Mouse (Mus musculus): ENCODE results near the gene Hectd1.

Gene Hectd1

DNA sequence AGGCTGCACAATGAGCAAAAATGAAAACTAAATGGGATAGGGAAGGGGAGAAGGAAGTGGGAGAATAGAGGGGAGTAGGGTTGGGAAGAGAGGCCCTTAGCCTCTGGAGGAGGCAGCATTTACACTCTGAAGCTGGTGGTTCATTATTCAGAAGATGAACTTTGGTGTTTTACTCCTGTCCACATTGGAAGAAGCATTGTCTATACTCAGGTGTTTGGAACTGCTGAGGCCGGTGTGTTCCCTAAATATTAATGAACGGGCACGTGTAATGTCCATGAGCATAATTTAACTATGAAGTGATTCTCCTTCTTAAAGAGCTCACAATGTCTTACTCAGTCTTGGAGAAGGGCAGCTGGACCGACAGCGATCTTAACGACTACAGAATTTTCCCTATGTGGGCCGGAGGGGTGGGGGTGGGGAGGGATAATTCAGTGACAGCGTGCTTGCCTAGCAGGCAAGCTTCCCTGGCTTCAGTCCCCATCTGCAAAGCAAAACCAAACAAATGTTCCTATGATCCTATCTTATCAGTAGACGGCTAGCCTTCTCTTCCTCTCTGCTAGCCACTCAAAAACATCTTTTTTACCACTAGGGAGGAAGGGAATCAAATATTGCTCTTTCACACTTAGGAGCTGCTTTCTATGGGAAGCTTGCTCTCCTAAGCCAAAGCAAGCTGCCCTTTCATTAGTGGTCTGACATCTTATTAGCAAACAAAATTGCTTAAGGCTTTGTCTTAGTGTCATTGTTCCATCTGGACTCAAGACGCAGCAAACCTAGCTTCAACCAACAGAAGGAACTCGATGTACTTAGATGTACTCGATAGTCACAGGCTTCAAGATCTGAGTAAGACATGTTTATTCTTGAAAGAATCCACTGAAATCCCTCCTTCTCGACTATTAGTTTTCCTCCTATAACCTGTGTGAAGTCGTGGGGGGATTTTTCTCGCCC, 14.5 kb upstream of the Hectd1 start:
- no peak for DNase-seq (ENCODE audit: low spot score)

- no peak for DNase-seq (ENCODE audit: low spot score)
These were observed 12.9 kb upstream of the Hectd1 start for GRCm38 (mm10) chr12:51842081-51842864.

- no peak for DNase-seq (ENCODE audit: low spot score)
These were observed 10.5 kb upstream of the Hectd1 start for GRCm38 (mm10) chr12:51839856-51840255.

DNA sequence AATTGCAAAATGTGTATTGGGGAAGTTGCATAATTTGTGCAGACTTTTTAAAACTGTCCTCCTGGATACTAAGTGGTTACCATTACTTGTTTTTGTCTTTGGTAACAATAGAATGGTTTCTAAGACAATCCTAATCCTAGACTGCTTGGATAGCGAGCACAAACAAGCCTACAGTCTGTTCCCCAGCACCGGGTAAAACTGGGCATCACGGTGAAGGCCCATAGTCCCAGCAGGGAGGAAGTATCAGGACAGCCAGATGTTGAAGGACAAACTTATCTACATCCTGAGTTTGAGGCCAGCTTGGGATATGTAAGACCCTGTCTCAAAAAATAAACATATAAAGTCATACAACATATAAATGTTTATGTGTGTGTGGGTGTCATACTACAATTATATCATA, 5.9 kb upstream of the Hectd1 start:
- no peak for DNase-seq (ENCODE audit: low spot score)

DNA sequence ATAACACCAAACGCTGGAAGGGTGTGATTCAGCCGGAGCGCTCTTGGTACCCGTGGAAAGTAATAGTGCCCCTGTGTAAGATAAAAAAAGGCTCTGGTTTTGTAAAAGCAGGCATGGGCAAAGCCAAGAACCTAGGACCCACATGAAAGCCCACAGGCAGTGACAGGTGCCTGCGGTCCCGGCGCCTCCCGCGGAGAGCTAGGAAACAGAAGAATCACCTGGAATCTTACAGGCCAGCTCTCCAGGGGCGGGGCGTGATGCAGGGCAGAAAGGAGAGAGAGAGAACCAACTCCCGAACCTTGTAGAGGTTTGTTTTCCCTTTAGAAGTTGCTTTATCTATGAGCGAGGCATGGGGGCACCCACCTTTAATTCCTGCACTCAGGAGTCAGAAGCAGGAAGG, 2.6 kb upstream of the Hectd1 start:
- DNase-seq (ENCODE audit: low spot score) = no peak

DNA sequence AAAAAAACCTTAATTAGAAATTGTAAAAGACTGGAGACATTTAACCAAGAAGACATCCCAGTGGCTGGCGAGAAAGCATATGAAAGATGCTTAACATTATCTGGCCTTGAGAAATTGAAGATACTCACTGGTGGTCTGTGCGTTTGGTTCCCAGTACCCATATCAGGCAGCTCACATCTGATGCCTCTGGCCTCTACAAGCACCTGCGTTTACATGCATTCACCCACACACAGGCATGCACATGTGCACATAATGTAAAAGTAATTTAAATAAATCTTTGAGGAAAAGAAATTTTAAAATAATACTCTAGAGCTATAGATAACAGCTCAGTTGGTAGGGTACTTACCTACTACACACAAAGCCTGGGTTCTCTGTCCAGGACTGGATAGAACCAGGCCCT, 2.0 kb upstream of the Hectd1 start:
- DNase-seq (ENCODE audit: low spot score) = no peak

- no peak for DNase-seq (ENCODE audit: low spot score)
These were observed 1.3 kb upstream of the Hectd1 start for GRCm38 (mm10) chr12:51830671-51831070.

DNA sequence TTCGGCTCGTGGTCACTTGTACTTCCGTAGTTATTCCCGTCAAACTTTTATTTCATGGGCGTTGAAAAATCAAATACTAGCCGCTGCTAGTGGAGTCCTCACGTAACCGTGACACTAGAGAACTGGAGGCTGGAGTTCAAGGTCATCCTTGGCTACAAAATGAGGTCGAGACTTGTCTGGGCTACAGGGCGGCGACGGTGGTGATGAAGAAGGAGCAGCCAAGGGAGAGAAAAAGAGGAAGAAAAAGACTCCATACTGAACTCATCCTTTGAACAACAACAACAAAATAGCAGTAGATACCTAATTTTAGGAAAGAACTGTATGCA, 704 bp upstream of the Hectd1 start:
- no peak for DNase-seq (ENCODE audit: low spot score)

GRCm38 (mm10) chr12:51828716-51829289, 533 bp downstream of the Hectd1 start:
- DNase-seq (ENCODE audit: low spot score) = no peak

- no peak for DNase-seq (ENCODE audit: low spot score)
These were observed 1.2 kb downstream of the Hectd1 start for GRCm38 (mm10) chr12:51827958-51828650.

GRCm38 (mm10) chr12:51825338-51825737, 4.0 kb downstream of the Hectd1 start:
- no peak for DNase-seq (ENCODE audit: low spot score)

GRCm38 (mm10) chr12:51823311-51823710, 6.0 kb downstream of the Hectd1 start:
- DNase-seq (ENCODE audit: low spot score) = no peak

DNA sequence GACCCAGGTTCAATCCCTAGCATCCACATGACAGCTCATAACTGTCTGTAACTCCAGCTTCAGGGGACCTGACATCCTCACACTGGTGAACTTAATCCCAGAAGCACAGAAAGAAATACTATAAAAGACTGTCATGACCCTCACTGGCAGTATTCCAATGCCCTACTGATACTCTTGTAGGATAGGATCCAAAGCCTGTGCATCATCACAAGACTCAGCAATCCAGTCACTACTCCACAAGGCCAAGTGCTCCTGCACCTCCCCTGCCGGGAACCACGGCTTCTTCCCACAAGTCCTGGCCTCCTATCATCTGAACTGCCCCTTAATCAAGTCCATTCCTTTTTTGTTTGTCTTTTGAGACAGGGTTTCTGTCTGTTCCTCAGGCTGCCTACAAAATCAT, 6.5 kb downstream of the Hectd1 start:
- DNase-seq (ENCODE audit: low spot score) = no peak

DNA sequence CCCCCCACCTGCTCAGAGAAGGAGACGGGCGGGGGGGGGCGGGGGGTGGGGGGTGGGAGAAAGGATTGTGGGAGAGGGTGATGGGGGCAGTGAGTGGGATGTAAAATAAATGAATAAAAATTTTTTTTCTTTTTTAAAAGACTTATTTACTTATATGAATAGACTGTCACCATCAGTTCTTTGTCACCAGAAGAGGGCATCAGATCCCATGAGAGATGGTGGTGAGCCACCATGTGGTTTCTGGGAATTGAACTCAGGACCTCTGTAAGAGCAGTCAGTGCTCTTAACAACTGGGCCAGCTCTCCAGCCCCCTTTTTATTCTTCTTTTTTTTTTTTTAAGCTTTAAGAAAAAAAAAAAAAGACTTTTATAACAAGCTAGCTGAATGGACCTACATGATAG, 7.1 kb downstream of the Hectd1 start:
- no peak for DNase-seq (ENCODE audit: low spot score)

- DNase-seq (ENCODE audit: low spot score) = no peak
These were observed 8.1 kb downstream of the Hectd1 start for GRCm38 (mm10) chr12:51821256-51821655.

- DNase-seq (ENCODE audit: low spot score) = no peak
These were observed 9.3 kb downstream of the Hectd1 start for GRCm38 (mm10) chr12:51819951-51820498.

DNA sequence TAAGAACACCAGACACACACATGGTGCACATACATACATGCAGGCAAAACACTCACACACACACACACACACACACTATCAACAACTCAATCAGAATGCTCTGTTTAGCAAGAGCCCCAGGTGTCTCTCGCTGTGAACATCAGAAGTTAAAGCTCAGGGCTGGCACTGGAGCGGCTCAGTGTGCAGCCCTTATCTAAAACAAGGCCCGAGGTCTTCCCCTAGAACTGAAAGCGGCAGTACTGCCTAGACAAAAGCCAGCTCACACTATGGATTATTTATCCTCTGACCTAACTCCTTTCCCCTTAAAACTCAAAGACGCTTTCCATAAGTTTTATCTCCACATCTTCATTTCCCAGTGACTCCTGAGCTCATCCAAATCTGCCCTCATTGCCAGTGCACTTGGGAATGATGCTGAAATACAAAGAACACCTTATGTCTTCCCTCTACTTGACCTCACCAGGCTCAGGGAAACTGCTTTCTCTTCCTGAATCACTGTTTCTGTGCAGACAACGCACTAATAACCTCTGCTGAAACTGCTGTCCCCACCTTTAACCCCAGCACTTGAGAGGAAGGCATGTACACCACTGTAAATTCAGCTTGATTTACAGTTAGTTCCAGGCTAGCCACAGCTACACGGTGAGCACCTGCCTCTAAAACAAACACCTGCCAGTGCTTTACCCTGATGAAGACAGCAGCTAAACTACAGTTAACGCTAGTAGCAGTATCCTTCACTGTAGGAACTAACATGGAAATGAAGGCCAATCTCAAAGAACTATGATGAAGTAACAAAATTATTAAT, 11.3 kb downstream of the Hectd1 start:
- DNase-seq (ENCODE audit: low spot score) = no peak

DNA sequence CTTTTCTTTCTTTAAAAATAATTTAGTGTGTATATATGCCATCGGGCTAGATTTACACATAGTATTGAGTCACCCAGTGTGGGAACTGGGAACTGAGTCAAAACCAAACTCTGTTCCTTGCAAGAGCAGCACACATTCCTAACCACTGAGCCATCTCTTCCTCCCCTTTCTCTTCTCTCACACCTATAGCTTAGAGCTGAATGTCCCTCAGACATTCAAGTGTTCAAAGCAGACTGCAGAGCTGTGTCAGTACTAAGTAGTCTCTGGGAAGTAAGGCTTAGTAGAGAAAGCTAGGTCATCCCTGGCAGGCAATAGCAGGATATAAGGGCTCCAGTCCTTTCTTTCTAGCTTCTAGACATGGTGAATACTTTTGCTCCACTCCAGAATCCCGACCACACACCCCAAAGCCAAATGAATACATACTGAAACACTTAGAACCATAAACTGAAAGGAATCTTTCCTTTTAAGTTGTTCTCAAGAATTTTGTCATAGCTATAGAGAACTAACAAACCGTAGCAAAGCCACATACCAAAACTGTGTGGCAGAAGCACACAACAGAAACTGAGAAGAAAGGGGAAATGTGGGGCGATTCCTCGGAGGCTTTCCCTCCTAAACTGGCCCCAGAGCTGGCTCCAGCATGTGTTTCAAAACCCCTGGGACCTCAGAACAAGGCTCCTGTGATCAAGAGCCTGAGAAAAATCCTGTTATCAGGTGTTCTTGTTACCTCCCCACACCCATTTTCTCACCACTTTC, 17.8 kb downstream of the Hectd1 start:
- DNase-seq (ENCODE audit: low spot score) = no peak

DNA sequence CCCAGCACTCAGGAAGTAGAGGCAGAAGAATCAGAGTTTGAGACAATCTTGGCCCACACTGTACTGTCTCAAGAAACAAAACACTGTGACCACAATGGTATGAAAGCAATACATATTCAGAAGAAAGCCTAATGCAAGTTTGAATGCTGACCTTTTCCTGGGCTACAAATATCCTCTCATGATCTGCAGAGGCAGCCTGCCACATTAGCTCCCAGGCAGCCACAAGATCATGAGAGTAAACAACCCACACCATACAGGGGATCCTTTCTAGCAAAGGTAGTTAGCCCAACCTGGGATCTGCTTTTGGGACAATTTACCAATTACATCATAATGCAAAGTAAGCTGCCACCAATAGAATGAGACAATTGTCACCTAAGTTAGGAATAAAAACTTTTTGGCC, 18.8 kb downstream of the Hectd1 start:
- DNase-seq (ENCODE audit: low spot score) = no peak

DNA sequence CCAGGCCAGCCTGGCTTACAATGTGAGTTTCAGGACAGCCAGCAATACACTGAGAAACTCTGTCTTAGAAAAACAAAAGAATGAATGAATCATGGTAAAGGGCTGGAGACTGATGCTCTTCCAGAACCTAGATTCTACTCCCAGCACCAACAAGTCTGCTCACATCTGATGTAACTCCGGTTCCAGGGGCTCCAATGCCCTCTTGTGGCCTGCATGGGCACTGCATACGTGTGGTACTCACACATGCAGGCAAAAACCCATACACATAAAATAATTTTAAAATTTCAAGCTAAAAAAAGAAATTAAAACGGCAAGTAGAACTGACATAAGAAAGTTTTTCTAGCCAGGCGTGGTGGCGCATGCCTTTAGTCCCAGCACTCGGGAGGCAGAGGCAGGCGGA, 44.5 kb downstream of the Hectd1 start:
- DNase-seq (ENCODE audit: low spot score) = no peak

DNA sequence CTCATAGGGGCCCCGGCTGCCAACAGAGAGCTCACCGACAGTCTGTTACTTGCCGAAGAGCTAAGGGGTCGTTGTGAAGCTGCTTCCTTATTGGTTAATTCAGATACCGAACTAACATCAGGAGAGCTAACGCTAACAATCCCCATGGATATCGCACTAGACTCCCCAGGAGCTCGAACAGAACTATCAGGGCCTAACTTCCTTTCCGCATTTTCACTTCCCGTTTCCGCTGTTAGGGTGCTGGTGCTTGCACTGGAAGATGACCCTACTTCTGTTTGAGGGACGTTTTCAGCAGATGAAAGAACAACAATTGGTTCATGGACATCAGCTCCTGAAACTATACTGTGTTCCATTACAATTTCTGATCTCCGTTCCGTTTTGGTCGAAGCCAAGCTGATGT, 60.6 kb downstream of the Hectd1 start:
- DNase-seq (ENCODE audit: low spot score) = no peak
